Mouse (Mus musculus): ENCODE results near the gene Hoxc4. TPM values are rescaled to one million over a fixed set of nuclear protein-coding genes. Genes with fewer than 3 reads are reported as not detected.

Gene Hoxc4
- polyA plus RNA-seq, 1 experiment from 2014 or later = not detected

GRCm38 (mm10) chr15:103039609-103040008 lies 20.9 kb downstream of the Hoxc4 start:
- ATAC-seq = no peak
- no peak overlapping the region for H3K9ac ChIP-seq (ENCODE audit: low read depth, low read length)
- H3K9me3 ChIP-seq (replicated peaks; ENCODE audit: control insufficient read depth, low read length, poor library complexity, severe bottlenecking) = no peaks in the 10 kb centered on the region
- H3K4me1 ChIP-seq (ENCODE audit: control insufficient read depth, insufficient read depth, low read length) = no peaks in the 10 kb centered on the region
- H3K27me3 ChIP-seq (ENCODE audit: control insufficient read depth, insufficient read depth, low read depth, low read length) = peaks cover 97% of the 10 kb centered on the region
- no peaks in the 10 kb centered on the region for H3K36me3 ChIP-seq (ENCODE audit: control insufficient read depth, insufficient read depth, low read length)
- whole genome bisulfite sequencing = 4% methylated on average over 3 of the region's 3 CpGs
- no peak overlapping the region for H3K4me3 ChIP-seq (ENCODE audit: low read depth, low read length)
- H3K27ac ChIP-seq (ENCODE audit: low read length) = no peak overlapping the region
- H3K4me2 ChIP-seq (ENCODE audit: low read length) = no peak overlapping the region

DNA sequence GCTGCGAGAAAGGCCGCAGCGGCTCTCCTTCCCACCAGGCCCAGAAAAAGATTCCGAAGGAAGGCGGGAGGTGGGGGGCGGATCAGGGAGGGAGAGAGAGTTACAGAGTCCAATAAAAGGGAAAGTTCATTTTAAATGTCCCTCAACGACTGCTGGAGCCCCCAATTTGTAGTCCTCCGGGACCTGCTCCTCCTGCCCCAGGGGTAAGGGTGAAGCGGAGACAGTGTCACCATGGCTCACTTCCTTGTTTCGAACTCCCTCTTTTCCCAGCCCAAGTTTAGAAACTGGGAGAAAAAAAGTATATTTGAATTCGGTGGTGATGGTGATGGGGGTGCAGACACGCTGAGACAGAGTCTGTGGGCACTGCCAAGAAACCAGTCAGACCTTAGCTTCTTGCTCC lies 21.9 kb downstream of the Hoxc4 start:
- Histone ChIP-seq H3K4me3 (ENCODE audit: low read depth, low read length) (no peak overlapping the region), H3K27ac (ENCODE audit: low read length) (no peak overlapping the region), H3K4me1 (ENCODE audit: control insufficient read depth, insufficient read depth, low read length) (no peaks in the 10 kb centered on the region), H3K27me3 (ENCODE audit: control insufficient read depth, insufficient read depth, low read depth, low read length) (peaks cover 94% of the 10 kb centered on the region), H3K9me3 (replicated peaks; ENCODE audit: control insufficient read depth, low read length, poor library complexity, severe bottlenecking) (no peaks in the 10 kb centered on the region), H3K9ac (ENCODE audit: low read depth, low read length) (no peak overlapping the region), H3K36me3 (ENCODE audit: control insufficient read depth, insufficient read depth, low read length) (no peaks in the 10 kb centered on the region), H3K4me2 (ENCODE audit: low read length) (no peak overlapping the region)
- no peak for ATAC-seq
- WGBS = 2% methylated on average over 12 of the region's 12 CpGs

DNA sequence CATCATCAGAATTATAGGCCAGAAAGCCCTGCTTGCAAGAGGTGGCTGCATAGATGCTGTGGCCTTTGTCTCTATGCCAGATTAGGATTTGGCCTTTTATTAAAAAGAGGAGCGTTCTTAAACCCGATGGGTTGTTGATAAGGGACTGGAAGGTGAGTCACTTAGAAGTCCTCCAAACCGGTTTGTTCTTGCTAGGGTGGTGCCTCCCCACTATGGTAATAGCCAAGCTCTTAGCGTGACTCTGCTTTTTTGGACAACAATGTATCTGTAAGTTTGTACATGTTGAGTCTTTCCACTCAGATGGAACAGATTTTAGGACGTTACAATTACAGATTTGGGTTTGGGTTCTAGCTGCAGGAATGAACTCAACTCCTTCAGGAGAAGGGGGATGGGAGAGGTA lies 22.9 kb downstream of the Hoxc4 start:
- no peaks in the 10 kb centered on the region for H3K4me1 ChIP-seq (ENCODE audit: control insufficient read depth, insufficient read depth, low read length)
- no peak for ATAC-seq
- WGBS = 4% methylated on average over 5 of the region's 5 CpGs
- peaks cover 92% of the 10 kb centered on the region for H3K27me3 ChIP-seq (ENCODE audit: control insufficient read depth, insufficient read depth, low read depth, low read length)
- no peaks in the 10 kb centered on the region for H3K9me3 ChIP-seq (replicated peaks; ENCODE audit: control insufficient read depth, low read length, poor library complexity, severe bottlenecking)
- no peaks in the 10 kb centered on the region for H3K36me3 ChIP-seq (ENCODE audit: control insufficient read depth, insufficient read depth, low read length)
- H3K4me2 ChIP-seq (ENCODE audit: low read length) = no peak overlapping the region
- no peak overlapping the region for H3K27ac ChIP-seq (ENCODE audit: low read length)
- no peak overlapping the region for H3K4me3 ChIP-seq (ENCODE audit: low read depth, low read length)
- H3K9ac ChIP-seq (ENCODE audit: low read depth, low read length) = no peak overlapping the region

GRCm38 (mm10) chr15:103042209-103042608 lies 23.5 kb downstream of the Hoxc4 start:
- Histone ChIP-seq H3K4me1 (ENCODE audit: control insufficient read depth, insufficient read depth, low read length) (no peaks in the 10 kb centered on the region), H3K9me3 (replicated peaks; ENCODE audit: control insufficient read depth, low read length, poor library complexity, severe bottlenecking) (no peaks in the 10 kb centered on the region), H3K4me2 (ENCODE audit: low read length) (no peak overlapping the region), H3K27ac (ENCODE audit: low read length) (no peak overlapping the region), H3K36me3 (ENCODE audit: control insufficient read depth, insufficient read depth, low read length) (no peaks in the 10 kb centered on the region), H3K4me3 (ENCODE audit: low read depth, low read length) (no peak overlapping the region), H3K9ac (ENCODE audit: low read depth, low read length) (no peak overlapping the region), H3K27me3 (ENCODE audit: control insufficient read depth, insufficient read depth, low read depth, low read length) (peaks cover 90% of the 10 kb centered on the region)
- 4% methylated on average over 1 of the region's 1 CpGs for WGBS
- ATAC-seq = no peak

DNA sequence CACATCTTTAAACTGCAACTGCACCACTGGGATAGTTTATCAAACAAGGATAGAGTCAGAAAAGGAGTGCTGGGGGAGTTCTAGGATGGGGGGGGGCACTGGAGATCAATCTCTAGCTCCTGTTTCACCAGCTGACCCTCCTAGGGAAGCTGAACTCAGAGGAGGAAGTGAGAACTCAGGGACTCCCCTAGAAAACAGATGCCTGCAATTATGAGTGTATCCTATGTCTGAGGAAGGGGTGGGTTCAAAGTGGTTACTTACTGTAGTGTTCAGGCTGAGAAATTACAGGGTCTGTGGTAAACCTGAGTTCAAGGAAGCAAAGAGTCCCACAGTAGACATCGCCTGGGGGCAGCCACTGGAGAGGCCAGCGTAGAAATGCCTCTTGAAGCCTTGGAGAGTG lies 32.9 kb downstream of the Hoxc4 start:
- peaks cover 85% of the 10 kb centered on the region for H3K27me3 ChIP-seq (ENCODE audit: control insufficient read depth, insufficient read depth, low read depth, low read length)
- no peak overlapping the region for H3K9ac ChIP-seq (ENCODE audit: low read depth, low read length)
- H3K4me1 ChIP-seq (ENCODE audit: control insufficient read depth, insufficient read depth, low read length) = no peaks in the 10 kb centered on the region
- H3K4me3 ChIP-seq (ENCODE audit: low read depth, low read length) = no peak overlapping the region
- no peak overlapping the region for H3K4me2 ChIP-seq (ENCODE audit: low read length)
- ATAC-seq = no peak
- H3K27ac ChIP-seq (ENCODE audit: low read length) = no peak overlapping the region
- H3K9me3 ChIP-seq (replicated peaks; ENCODE audit: control insufficient read depth, low read length, poor library complexity, severe bottlenecking) = no peaks in the 10 kb centered on the region
- H3K36me3 ChIP-seq (ENCODE audit: control insufficient read depth, insufficient read depth, low read length) = no peaks in the 10 kb centered on the region
- WGBS = 75% methylated on average over 2 of the region's 2 CpGs

- Histone ChIP-seq H3K4me2 (ENCODE audit: low read length) (no peak overlapping the region), H3K9ac (ENCODE audit: low read depth, low read length) (no peak overlapping the region), H3K4me3 (ENCODE audit: low read depth, low read length) (no peak overlapping the region), H3K36me3 (ENCODE audit: control insufficient read depth, insufficient read depth, low read length) (no peaks in the 10 kb centered on the region), H3K9me3 (replicated peaks; ENCODE audit: control insufficient read depth, low read length, poor library complexity, severe bottlenecking) (no peaks in the 10 kb centered on the region), H3K27me3 (ENCODE audit: control insufficient read depth, insufficient read depth, low read depth, low read length) (peaks cover 86% of the 10 kb centered on the region), H3K27ac (ENCODE audit: low read length) (no peak overlapping the region), H3K4me1 (ENCODE audit: control insufficient read depth, insufficient read depth, low read length) (no peaks in the 10 kb centered on the region)
- no peak for ATAC-seq
Observed at GRCm38 (mm10) chr15:103053210-103053609, 34.5 kb downstream of the Hoxc4 start.

DNA sequence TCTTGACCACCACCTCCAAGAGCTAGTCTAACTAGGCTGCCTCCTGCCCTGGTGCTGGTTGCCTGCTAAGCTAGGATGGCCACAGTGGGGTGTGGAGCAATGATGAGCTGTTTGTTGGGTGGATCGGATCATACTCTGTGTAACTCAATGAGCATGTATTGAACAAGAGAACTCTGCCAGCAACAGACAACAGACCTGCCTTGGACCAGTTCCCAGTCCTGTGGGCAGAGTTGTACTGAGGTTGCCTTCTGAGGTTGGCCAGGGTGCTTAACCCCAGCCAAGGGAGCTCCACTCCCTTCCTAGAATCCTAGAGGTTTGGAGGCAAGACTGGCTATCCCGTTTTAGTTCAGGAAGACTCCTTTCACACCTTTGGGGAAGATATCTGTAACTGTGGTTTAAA lies 37.7 kb downstream of the Hoxc4 start:
- 39% methylated on average over 2 of the region's 2 CpGs for WGBS
- no peak overlapping the region for H3K27ac ChIP-seq (ENCODE audit: low read length)
- H3K9ac ChIP-seq (ENCODE audit: low read depth, low read length) = no peak overlapping the region
- H3K4me2 ChIP-seq (ENCODE audit: low read length) = no peak overlapping the region
- H3K4me3 ChIP-seq (ENCODE audit: low read depth, low read length) = no peak overlapping the region
- ATAC-seq = no peak
- no peaks in the 10 kb centered on the region for H3K9me3 ChIP-seq (replicated peaks; ENCODE audit: control insufficient read depth, low read length, poor library complexity, severe bottlenecking)
- H3K36me3 ChIP-seq (ENCODE audit: control insufficient read depth, insufficient read depth, low read length) = no peaks in the 10 kb centered on the region
- peaks cover 80% of the 10 kb centered on the region for H3K27me3 ChIP-seq (ENCODE audit: control insufficient read depth, insufficient read depth, low read depth, low read length)
- no peaks in the 10 kb centered on the region for H3K4me1 ChIP-seq (ENCODE audit: control insufficient read depth, insufficient read depth, low read length)

GRCm38 (mm10) chr15:103058715-103059114 lies 40.0 kb downstream of the Hoxc4 start:
- no peak for ATAC-seq
- 1% methylated on average over 12 of the region's 12 CpGs for WGBS
- Histone ChIP-seq H3K27ac (ENCODE audit: low read length) (no peak overlapping the region), H3K4me2 (ENCODE audit: low read length) (no peak overlapping the region), H3K4me1 (ENCODE audit: control insufficient read depth, insufficient read depth, low read length) (no peaks in the 10 kb centered on the region), H3K36me3 (ENCODE audit: control insufficient read depth, insufficient read depth, low read length) (no peaks in the 10 kb centered on the region), H3K9ac (ENCODE audit: low read depth, low read length) (no peak overlapping the region), H3K4me3 (ENCODE audit: low read depth, low read length) (no peak overlapping the region), H3K27me3 (ENCODE audit: control insufficient read depth, insufficient read depth, low read depth, low read length) (peaks cover 82% of the 10 kb centered on the region), H3K9me3 (replicated peaks; ENCODE audit: control insufficient read depth, low read length, poor library complexity, severe bottlenecking) (no peaks in the 10 kb centered on the region)

GRCm38 (mm10) chr15:103059393-103059992 lies 40.8 kb downstream of the Hoxc4 start:
- peaks cover 82% of the 10 kb centered on the region for H3K27me3 ChIP-seq (ENCODE audit: control insufficient read depth, insufficient read depth, low read depth, low read length)
- H3K27ac ChIP-seq (ENCODE audit: low read length) = no peak overlapping the region
- no peaks in the 10 kb centered on the region for H3K9me3 ChIP-seq (replicated peaks; ENCODE audit: control insufficient read depth, low read length, poor library complexity, severe bottlenecking)
- WGBS = 1% methylated on average over 21 of the region's 21 CpGs
- H3K4me1 ChIP-seq (ENCODE audit: control insufficient read depth, insufficient read depth, low read length) = no peaks in the 10 kb centered on the region
- no peak overlapping the region for H3K4me3 ChIP-seq (ENCODE audit: low read depth, low read length)
- no peak for ATAC-seq
- no peaks in the 10 kb centered on the region for H3K36me3 ChIP-seq (ENCODE audit: control insufficient read depth, insufficient read depth, low read length)
- H3K4me2 ChIP-seq (ENCODE audit: low read length) = no peak overlapping the region
- no peak overlapping the region for H3K9ac ChIP-seq (ENCODE audit: low read depth, low read length)
